8 mouse cellular contexts compared by ENCODE assay signal in the genomic region with DNA sequence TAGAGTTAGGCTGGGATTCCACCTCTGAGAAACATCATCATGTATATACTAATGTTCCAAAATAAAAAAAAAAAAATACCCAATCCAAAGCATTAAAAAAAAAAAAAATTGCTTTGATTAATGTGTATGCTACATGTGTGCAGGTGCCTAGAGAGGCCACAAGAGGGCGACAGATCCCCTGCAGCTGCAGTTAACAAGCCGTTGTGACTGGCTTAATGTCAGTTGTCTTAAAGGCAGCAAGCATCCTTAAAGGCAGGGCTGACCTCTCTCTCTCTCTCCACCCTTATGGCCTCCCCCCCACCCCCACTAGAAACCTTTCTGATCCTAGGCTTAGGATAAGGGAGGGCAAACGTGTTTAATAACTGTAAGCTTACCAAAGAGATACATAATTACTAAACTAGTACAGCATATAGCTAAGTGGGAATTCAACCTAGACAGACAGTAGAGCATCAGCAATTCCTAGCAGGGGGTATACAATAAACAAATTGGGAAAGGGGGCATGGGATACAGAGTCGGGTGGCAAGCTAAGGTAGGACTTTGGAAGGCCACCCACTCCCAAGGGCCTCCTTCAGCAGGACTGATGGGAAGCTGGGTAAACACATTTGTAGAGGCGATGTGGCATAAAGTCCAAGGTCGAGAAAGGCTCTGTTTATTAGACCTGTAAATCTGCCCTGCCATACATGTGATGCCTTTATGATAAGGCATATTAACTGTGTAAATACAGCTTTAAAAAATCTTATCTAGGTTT. TPM values are rescaled to one million over a fixed set of nuclear protein-coding genes. Genes with fewer than 3 reads are reported as not detected.
DNase-seq lines count a peak whose midpoint lies in the region; ATAC-seq and TF ChIP-seq lines count a peak whose summit lies in the region.

No protein-coding gene starts in this region.

- DNase-seq in cerebellum, adult 2 months: no peak
- no peak for DNase-seq in cerebellum, adult 11 months
- DNase-seq in spleen, adult 2 months (ENCODE audit: low read depth in 1 of 2, low spot score in 2 of 2): no peak
- no peak for DNase-seq in spleen, postnatal 14 days (ENCODE audit: low spot score in 2 of 2)
- peak; percentile 36 for DNase-seq in induced T-regulatory cell, adult 2 months (ENCODE audit: low read depth)
- no peak for DNase-seq in gastrocnemius, postnatal 25 days
- no peak for DNase-seq in natural killer cell, adult 2 months (ENCODE audit: low spot score in 2 of 2)

- no peaks in the 10 kb centered on the region for H3K4me1 ChIP-seq in cerebellum, adult 2 months (ENCODE audit: control insufficient read depth, insufficient read depth, low read length)
- H3K4me1 ChIP-seq in spleen, adult 2 months (ENCODE audit: control insufficient read depth, insufficient read depth, insufficient read length): no peaks in the 10 kb centered on the region

- no peaks in the 10 kb centered on the region for H3K27me3 ChIP-seq in cerebellum, adult 2 months (ENCODE audit: control insufficient read depth, insufficient read depth, low read length)
- no peaks in the 10 kb centered on the region for H3K27me3 ChIP-seq in spleen, adult 2 months (ENCODE audit: control insufficient read depth, insufficient read depth, low read length)

- TF ChIP-seq CTCF in cerebellum, adult 2 months (IDR thresholded peaks at IDR 0.05; ENCODE audit: borderline replicate concordance, insufficient read depth, low read depth, low read length): peak; percentile 42
- TF ChIP-seq CTCF in spleen, adult 2 months (IDR thresholded peaks at IDR 0.05; ENCODE audit: extremely low read depth, insufficient read depth, insufficient read length, insufficient replicate concordance): peak; percentile 19; the same call in 1 of the 2 replicates

- H3K27ac ChIP-seq in cerebellum, adult 2 months (ENCODE audit: insufficient read depth, low read length): no peak overlapping the region
- no peak overlapping the region for H3K27ac ChIP-seq in spleen, adult 2 months (ENCODE audit: insufficient read depth, low read length)

- no peak overlapping the region for H3K4me3 ChIP-seq in cerebellum, adult 2 months (replicated peaks; ENCODE audit: insufficient read depth, low read depth, low read length)
- no peak overlapping the region for H3K4me3 ChIP-seq in spleen, adult 2 months (ENCODE audit: extremely low read depth, insufficient read depth, insufficient read length)

- 65% methylated on average over 6 of the region's 6 CpGs for WGBS in cerebellum, adult 2 months
- WGBS in spleen, adult 2 months: 64% methylated on average over 6 of the region's 6 CpGs

- peak; percentile 87 for ATAC-seq in megakaryocyte, adult 5-6 weeks (ENCODE audit: poor library complexity, severe bottlenecking)

- TF ChIP-seq POLR2A in cerebellum, adult 2 months (IDR thresholded peaks at IDR 0.05; ENCODE audit: borderline replicate concordance, insufficient read depth, low read length): no peak
- TF ChIP-seq POLR2A in spleen, adult 2 months (IDR thresholded peaks at IDR 0.05; ENCODE audit: low read depth, low read length): no peak

- H3K36me3 ChIP-seq in spleen, adult 2 months (ENCODE audit: control insufficient read depth, insufficient read depth, low read length): no peaks in the 10 kb centered on the region

RNA-seq across cellular contexts. Expression of gene Cyp2u1, which starts 45.0 kb away (rescaled TPM):
- 13.1 and 13.8 TPM in 2 replicates for polyA plus RNA-seq in cerebellum, adult 2 months (2012; rRNA removed)
- 1.2 and 2.0 TPM in 2 replicates for polyA plus RNA-seq in spleen, adult 2 months (2012; rRNA removed)
- 0.18 TPM in 1 of 2 replicates, not detected in the other for total RNA-seq in megakaryocyte, adult 5-6 weeks (2015)
- total RNA-seq in megakaryocyte, adult 5-6 weeks (2017): 0.15 and 0.20 TPM in 2 replicates
- 10 to 100 TPM; 10.4 to 12.3 TPM for total RNA-seq in gastrocnemius, postnatal 25 days (2021)

Comparison
In these comparisons a context has a peak if more than half of its experiments do, and no peak if none do; other contexts are left out.
1. RNA of gene Cyp2u1, which starts 45.0 kb away (total RNA-seq): 10.4 to 12.3 TPM in gastrocnemius, postnatal 25 days; 0.15 to 0.20 TPM in megakaryocyte, adult 5-6 weeks; every median in the first group is over 4 times any median in the second.